Mouse (Mus musculus) E14TG2a.4 (cell line): ENCODE measurements at regions not wholly inside any gene's neighbourhood (a gene's known extent, or its start where the extent isn't known, plus 50 kb on each side); places are given as distances from the start of the nearest gene placed in this dataset.

Experiments used
- CTCF ChIP-seq: conservative IDR thresholded peaks from 2 replicates; pipeline ENCODE4 v1.5.1; 2014; ENCODE audit warnings: low read length
- NANOG ChIP-seq: IDR thresholded peaks from 2 replicates; pipeline ENCODE4 v1.6.1; 2014; ENCODE audit warnings: borderline replicate concordance, low read length, mixed read lengths

DNA sequence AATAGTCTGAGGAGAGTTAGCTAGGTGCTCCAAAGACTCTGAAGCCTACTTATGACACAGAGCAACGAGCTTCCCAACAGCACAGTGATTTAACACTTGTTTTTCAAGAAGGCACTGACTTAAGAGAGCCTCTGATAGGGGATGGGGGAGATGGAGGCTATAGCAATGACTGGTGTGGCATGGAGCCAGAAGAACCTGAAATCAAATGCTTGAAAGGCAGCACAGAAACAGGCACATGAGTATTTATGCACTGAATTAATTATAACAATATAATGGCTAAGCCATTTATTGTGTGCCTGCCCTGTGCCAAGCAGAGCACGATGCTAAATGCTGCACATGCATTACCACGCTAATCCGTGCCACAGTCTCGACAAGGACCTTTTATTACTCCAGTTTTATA lies 210.5 kb upstream of the Adra1b start:
- TF ChIP-seq CTCF: no peak
- no peak for TF ChIP-seq NANOG
